Mouse (Mus musculus) mesoderm, embryonic 11.5 days (tissue): ENCODE results near the gene Tecpr1.
A peak's percentile ranks its signal among the peaks of the same experiment; 100 is the strongest.

Source experiments
- DNase-seq: peaks from one replicate; pipeline ENCODE4 v3.0.0-alpha.2; 2012; ENCODE audit warnings: low read depth, low spot score

Tecpr1 gene

DNA sequence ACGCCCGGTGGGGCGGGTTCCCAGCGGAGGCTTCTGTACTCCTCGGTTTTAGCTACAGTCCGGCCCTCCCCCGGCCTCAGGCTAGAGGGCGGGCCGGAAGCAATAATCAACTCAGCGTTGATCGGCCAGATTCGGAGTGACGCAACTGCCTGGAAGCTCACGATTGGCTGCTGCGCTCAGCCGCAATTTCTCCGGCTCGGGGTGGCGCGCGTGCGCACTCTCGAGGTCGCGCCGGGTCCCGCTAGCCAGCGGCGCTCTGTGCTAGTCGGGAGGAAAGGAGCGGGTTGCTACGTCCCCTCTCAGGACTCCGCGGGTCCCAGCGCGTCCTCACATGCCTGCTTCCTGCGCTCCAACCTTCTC, at the start of gene Tecpr1:
Tecpr1 (minus strand) TSS at position 113 of the 360 bp plus-strand sequence.
- peak; percentile 95 for DNase-seq

DNA sequence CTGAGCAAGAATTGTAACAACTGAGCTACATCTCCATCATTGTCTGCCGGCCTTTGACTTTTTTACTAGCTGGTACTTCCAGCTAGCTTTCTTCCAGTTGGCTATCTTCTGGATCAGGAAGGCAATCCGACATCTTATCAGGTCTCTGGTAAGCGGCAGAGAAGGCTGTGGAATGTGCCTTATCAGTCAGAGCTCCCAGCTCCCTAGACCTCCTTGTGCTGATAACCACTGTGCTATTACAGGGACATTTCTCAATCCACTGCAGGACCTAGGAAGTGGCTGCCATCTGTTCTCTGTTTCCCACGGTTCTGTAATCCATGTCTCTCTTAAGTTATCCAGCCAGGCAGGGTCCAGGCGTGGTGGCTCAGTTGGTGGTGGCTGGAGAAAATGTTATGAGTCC, 48.4 kb upstream of the Tecpr1 start:
- DNase-seq = no peak

DNA sequence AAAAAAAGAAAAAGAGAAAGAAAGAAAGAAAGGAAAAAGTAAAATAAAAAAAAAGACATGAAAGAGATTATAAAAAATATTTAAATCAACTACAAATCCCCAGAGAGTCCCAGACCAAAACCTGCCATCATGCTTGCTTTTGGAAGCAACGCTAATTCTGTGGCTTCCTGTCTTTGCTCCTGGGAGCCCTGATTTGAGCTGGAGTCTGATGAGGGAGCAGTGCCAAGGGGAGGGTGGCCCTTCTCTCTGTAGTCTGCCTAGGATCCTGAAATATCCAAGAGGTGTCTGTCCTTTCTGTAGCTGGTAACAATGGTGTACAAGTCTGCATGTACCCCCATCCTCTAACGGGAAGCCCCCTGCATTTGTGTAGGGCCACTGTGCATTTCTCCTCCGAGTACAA, 47.7 kb upstream of the Tecpr1 start:
- DNase-seq = no peak

DNA sequence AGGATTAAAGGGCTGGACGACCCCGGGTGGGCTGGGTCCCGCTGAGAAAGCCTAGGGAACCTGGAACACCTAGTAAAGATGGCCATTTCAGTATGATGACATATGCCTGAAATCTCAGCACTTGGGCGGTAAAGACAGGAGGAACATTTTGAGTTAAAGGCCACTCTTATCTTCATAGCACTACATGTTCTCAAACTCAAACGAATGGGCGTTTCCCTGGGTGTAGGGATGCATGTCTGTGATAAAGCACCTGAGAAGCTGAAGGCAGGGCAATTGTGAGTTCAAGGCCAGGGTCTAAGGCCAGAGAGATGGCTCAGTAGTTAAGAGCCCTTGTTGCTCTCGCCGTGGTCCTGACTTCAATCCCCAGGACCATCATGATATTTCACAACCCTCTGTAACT, 47.0 kb upstream of the Tecpr1 start:
- DNase-seq = no peak

DNA sequence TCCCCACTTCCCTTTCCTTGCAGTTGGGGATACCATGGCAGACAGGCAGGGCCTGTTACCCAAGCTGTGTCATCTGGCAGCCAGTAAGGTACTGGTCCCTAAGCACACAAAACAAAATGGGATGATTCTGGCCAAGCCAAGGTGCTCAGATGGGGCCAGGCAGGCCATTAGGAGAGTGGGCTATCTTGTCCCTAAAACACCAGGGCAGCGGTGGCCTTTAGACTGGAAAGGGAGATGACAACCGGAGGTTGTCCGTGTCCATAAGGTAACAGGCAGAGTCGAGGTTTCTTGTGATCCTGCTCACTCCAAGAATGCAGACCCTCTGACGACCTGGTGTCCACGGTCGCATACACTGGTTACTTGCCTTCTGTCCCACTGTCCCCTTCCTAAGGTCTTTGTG, 46.5 kb upstream of the Tecpr1 start:
- no peak for DNase-seq

DNA sequence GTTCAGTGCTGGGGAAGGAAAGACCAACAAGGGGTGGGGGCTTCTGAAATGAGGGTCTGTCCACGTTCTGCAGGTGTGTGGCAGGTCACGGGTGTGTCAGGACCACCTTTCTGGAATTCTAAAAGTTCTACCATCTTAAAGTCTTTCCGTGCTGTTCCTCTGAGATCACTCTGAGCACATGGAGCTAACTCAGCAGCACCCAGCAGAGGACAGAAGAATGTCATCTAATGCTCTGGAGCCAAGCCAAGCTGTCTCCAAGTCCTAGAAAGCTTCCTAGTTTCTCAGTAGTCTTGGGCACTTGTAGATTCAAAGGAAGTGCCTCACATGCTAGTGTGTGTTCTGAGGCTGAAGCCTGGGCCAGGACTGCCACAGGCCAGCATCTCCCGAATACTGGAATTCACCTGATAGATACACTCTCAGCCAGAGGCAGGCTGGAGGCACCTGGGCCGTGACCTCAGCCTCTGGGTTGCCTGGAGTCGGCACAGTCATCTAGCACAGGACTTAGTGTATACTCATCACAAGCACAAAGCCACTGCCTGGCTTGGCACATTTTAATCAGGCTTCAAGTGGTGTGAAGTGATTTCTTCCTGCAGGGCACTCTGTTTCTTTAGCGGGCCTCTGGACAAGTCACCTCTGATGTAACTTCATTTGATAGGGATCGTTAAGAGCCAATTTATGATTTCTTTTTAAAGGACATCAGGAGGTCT, 44.3 kb upstream of the Tecpr1 start:
- peak; percentile 47 for DNase-seq

DNA sequence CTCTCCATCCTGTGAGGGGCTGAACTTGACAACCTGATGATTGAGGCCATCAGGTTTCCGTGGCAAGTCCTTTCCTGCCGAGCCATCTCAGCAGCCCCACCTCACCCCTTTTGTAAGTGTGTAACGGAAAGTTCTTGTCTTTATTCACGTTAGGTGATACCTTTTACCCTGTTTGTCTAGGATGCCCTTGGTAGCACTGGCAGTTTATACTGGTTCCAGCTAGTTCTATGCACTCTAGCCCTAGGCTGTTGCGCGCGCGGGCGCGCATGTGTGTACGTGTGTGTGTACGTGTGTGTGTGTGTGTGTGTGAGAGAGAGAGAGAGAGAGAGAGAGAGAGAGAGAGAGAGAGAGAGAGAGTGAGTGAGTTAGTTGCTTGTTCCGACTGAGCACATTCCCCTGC, 40.1 kb upstream of the Tecpr1 start:
- no peak for DNase-seq

DNA sequence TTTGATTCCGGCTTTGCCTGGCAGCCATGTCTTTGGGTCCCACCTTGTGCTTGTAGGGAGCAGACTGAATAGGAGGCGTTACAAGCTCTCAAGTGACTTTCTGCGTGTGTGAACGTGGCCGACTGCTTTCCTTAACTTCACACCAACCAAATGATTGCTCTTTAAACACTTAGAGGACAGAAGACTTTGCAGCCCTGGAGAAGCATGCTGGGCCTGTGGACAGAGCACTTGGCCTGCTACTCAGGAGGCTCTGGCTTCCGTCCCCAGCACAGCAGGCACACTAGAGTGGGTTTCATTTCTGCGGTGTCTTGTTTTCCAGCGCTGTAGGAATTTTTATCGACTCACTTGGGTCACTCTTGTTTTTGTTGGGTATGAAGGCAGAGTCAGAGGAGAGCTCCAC, 39.7 kb upstream of the Tecpr1 start:
- DNase-seq = no peak

DNA sequence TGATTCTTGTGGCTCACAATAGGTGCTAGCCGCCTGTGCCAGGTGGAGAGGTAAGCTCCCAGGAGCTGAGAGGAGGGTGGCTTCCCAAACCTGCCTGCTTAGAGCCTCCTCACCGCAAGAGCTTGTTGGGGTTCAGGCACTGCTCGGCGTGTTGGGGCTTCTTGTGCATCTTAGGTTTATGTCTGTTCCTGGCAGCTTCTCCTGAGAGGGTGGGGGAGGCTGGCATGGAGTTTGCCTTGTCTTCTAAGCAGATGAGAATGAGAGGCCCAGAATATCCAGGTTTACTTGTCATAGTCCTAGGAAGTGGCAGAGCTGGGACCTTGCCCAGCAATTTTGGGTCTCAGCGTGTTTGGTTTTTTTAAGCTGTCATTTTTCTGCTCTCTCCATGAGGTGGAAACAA, 38.4 kb upstream of the Tecpr1 start:
- DNase-seq = no peak

DNA sequence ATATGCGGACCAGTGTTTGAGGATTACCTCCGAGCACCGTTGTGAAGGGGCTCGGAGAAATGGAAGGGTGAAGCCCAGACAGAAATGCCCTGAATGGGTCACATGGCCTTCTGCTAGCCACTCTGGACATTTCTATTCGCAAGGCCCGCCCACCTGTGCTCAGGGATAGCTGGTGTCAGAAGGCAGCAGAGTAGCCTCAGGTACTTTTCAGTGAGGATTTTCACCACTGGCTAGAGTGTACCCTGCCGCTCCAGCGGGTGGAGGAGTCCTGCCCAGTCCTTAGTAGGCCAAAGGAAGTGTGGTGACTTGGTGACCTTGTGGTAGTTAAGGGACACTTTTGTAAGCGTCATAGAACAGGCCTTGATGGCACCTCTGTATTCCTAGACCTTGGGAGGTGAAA, 37.9 kb upstream of the Tecpr1 start:
- no peak for DNase-seq

DNA sequence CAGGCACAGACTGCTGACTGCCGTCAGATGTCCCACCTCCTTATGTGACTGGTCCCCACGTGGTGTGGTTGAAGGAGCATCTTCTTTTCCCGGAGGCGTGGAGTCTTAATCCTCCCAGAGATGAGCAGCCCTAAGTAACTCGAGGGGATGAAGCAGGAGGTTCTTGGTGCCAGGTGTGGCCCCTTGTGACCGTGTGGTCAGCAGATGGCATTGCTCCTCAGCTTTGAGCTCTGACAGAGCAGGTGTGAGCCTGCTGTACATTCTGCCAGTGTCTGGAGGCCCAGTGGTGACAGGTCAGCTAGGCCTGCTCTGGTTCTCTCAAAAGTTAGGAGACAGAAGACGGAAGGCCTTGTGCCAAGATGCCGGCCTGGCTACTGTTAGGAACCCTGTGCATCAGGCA, 37.0 kb upstream of the Tecpr1 start:
- DNase-seq = no peak

DNA sequence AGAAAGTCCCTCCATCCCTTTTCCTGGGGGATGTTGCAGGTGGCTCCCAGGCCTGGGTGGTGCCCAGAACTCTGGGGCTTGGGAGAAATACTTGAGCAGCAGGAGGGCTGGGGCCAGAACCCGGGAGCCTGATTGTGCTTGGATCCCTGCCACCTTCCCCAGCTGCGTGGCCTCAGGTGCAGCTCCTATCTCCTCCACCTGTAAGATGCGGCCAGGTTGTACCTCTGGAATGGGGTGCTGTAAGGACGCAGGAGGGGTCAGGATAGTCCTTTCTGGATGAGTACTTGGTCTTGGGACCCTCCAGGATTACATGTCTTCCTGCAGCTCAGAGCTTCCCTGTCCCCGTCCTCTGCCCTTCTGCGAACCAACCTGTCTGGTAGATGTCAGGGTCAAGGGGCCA, 35.8 kb upstream of the Tecpr1 start:
- DNase-seq = no peak

DNA sequence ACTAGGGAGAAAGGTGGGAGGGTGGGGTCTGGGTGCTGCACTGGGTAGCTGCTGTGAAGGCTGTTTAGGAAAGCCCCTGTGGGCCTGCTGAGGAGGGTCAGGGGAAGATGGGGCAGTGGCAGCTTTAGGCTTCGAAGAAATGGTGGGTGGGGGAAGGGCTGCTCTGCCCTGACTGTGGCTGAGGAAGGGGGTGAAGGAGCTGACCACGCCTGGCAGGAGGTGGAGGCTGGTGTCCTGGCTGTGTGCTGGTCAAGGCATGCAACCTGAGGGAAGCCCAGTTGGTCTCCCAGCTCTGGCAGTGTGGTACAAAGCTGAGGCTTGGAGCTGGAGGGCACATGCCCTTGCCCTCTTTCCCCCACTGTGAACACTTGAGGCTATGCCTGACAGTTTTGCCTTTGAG, 35.3 kb upstream of the Tecpr1 start:
- DNase-seq = no peak

DNA sequence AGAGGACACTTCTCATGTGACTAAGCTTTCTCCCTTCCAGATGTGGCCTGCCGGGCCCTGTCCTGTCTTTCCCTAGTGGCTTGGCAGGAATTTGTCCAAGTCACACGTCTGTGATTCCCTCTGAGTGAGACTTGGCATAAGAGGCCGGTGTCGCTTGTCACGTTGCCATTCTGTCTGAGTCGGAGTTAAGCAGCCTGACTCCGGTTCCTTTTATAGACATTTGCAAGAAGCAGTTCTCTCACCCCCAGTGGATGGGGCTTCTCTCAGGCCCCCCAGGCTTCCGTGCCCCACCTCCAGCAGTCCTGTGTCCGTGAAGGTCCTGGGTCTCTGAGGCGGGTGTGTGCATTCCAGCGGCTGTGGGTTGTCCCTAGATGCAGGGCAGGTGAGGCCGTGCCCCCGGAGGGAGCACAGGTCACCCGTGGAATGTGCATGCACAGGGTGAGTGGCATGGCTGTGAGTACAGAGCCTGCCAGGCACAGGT, 34.8 kb upstream of the Tecpr1 start:
- DNase-seq = no peak

DNA sequence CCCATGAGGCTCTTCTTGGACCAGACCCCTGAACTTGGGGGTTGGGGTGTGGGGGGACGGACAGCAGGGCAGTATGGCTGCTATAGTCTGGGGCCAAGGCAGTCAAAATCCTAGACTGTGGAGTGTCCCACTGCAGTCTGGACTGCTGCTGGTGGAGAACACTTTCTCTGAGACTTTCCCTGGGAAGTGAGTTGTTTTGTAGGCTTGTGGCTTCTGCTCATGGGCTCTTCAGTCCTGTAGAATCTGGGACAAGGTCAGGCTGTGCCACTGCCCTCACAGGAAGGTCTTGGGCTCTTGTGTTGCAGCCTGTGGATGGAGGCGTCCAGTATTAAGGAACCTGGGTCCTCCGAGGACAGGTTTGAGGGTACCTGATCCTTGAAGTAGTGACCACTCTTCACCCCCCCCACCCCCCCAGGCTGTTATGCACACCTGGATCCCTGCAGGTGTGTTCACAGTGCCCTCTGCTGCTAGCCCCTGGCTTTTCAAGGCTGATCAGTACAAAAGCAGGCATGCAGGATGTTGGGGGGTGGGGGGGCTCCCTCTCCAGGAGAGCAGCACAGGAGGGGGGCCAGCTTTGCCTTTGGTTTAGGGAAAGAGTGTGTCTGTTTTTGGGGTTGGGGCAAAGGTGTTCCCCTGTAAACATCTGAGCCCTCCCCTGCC, 34.2 kb upstream of the Tecpr1 start:
- DNase-seq = no peak

DNA sequence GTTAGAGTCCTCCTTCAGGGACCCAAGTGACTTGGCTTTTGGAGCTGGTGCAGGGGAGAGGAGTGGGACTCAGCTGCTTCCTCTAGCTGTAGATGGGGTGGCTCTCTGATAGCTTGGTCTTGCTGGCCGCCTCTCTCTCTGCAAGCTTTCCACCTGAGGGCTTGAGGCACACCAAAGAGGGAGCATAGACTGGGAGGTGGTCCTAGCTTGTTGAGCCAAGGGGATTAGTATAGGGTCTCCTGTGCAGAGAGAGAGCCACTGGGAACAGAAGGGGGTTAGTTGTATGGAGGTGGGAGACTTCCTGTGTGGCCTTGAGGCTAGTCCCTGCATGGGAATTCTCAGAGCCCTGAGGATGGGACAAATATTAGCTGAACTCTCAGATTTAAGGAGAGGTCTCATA, 33.5 kb upstream of the Tecpr1 start:
- DNase-seq = no peak

DNA sequence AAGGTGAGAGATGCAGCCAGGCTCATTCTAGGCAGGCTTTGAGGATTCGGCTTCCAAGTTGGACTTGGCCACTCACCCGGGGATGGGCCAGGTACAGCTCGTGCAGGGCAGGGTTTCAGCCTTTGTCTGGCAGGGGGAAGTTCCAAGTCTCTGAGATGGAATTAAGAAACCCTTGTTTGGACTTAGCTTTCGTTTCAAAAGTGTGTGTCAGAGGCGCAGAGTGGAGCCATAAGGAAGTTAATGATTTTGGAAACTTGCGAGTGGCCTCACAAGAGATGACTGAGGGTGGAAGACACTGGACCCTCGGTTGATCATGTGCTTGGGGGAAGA, 33.1 kb upstream of the Tecpr1 start:
- DNase-seq = no peak

DNA sequence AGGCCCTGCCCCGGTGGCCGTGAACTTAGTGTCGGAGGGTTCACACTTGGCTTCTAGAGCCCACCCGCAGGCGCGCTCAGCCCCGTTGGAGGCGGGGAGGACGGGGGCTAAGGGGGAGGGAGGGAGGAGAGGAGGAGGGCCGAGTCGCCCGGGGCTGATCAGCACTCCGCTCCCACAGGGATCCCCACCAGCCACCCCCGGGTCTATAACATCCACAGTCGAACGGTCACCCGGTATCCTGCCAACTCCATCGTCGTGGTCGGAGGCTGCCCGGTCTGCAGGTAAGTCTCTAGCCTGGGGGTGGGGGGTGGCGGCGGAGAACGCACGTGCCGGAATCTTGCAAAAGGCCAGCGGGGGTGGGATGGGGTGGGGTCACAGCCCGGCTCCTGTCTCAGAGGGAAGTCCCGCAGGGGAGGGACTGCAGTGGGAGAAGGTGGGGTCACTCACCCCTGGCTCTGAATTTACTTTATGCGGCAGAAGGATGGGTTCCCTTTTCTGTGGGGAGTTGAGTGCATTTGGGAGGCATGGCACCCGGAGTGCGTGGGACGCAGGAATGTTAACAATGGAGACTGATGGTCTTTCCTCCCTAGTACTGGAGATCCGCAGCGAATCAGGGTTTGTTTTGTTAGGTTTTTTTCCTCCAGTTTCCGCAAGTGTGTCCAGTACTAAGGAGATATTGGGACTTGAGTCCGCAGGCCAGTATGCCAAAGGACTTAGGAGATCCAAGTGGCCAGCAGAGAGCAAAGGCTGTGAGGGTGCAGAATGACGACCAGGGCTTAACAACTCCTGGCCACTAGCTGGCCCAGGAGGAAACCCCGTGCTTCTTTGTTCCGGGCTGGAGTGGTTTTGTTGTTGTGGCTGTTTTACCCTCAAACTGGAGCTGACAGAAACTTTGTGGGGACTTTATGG, 32.5 kb upstream of the Tecpr1 start:
- DNase-seq = peak; percentile 74

DNA sequence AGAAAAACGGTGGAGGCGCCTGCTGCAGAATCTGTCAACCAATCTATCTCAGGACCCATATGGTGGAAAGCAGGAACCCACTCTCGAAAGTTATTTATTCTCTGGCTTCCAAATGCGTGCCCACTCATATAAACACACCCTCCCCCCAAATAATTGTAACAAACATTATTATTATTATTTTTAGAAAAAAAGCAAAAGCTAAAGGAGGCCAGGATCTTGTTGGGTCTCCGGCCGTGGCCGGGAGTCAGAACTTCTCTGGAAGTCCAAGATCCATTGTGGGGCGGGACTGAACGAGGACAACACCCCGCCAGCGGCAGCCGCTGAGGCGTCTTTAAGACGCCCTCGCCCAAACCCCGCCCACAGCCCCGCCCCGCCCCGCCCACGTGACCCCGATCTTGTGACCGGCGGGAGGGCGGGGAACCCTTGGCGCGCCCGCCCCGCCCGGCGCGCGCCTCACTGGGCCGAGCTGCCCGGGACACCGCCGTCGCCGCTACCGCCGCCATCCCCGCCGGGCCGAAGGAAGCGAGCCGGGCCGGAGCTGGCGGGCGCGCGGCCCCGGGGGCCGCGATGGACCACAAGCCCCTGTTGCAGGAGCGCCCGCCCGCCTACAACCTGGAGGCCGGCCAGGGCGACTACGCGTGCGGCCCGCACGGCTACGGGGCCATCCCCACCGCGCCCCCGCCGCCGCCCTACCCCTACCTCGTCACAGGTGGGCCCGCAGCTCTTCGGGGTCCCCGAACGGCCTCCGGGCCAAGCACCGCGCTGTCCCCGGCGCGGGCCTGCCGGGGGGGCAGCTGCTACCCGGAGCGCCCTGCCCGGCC, 31.6 kb upstream of the Tecpr1 start:
- DNase-seq = peak; percentile 83

DNA sequence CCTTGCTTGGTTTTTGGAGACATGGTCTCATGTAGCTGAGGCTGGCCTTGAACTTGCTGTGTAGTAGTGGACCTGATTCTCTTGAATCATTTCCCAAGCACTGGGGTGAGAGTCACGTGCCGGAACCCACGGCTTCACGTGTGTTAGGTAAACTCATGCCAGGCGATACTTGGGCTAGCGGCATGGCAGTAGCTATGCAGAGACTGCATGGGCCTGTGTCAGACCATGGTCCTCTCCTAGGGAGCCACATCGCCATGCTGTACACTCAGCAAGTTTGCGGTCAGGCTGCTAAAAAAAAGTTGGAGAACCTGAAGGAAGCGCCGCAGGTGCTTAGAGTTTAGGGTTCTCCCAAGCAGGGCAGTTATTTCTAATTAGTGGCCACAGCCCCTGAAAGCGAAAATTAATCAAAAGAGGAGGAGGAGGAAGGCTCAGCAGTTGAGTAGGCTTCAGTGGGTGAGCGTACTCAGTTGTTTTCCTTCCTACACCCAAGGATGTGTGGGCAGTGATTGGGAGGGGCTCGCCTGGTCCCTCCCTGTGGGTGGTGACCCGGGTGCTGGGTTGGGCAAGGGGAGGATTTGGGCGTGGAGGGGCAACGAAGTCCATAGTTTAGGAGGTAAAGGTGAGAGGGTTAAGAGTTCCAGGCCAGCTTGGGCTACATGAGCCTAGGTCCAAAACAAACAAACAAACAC, 30.9 kb upstream of the Tecpr1 start:
- no peak for DNase-seq

DNA sequence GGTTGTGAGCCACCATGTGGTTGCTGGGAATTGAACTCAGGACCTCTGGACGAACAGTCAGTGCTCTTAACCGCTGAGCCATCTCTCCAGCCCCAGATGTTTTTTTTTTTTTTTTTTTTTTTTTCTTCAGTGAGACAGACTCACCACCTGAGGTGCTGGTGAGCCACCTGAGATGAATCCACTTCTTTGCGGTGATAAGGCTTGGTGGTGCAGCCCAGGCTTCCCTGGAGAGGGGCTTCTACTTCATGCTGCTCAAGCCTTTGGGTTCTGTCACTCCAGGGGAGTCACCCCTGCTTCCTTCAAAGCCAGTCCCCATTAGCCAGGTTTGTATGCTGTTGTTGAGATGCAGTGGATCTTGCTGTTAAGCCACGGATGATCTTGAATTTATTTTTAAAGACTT, 29.8 kb upstream of the Tecpr1 start:
- no peak for DNase-seq
